Mouse (Mus musculus): ENCODE measurements at regions not wholly inside any gene's neighbourhood (a gene's known extent, or its start where the extent isn't known, plus 50 kb on each side); places are given as distances from the start of the nearest gene placed in this dataset.
"Not testable (repeated sequence)": the region's sequence is repeated elsewhere in the genome, so short reads cannot be mapped to it uniquely, and the experiment has no call there.

DNA sequence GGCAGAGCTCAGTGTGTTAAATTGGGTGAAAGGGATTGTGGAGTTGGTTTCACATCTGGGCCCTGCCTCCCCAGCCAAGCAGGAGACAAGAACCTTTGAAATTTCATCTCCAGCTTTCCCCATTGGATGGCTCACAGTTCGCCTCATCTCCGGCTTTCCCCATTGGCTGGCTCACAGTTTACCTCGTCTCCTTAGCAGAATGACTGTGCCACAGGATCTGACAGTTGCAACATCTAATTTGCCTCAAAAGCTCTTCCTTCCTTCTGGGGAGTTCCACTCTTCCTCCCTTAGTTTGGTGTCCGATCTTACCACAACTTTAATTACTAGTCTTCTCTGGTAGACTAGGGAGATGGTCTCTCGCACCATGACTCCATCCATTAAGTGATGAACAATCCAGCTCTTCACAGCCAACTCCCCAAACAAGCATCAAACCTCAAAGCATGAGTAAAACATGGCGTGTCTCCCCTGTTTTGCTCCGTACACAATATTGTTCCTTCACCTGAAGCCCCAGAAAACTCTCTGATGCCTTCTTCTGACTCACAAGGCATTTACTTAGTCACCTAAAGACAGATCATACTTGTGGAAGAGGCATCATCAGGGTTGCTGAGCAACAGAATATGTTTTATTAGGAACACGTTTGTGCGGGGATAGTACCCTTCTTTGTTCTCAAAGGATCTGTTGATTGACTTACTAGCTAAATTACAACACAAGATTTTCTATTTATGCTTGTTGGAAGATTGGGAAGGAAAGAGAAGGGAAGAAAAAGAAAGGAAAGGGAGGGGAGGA, 199.1 kb upstream of the Serp2 start:
- in situ Hi-C loops (cut with MseI, MboI) = no loop called here

DNA sequence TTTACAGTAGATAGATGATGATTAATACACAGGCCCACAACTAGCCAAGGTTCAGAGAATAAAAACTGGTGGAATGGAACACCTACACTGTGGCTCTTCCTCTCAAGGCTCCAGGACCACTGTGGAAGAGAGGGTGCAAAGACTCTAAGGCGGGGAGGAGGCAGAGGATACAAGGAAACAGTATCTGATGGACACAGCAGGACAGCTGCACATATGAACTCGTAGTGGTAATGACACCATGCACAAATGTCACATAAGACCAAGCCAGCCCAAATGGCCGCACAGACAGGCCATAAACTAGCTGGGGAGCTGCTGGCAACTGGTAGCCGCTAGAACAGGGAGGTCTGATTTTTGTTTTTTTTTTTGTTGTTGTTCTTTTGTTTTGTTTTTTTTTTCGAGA, 197.0 kb upstream of the Serp2 start:
- in situ Hi-C loops (cut with MseI, MboI) = no loop called here

DNA sequence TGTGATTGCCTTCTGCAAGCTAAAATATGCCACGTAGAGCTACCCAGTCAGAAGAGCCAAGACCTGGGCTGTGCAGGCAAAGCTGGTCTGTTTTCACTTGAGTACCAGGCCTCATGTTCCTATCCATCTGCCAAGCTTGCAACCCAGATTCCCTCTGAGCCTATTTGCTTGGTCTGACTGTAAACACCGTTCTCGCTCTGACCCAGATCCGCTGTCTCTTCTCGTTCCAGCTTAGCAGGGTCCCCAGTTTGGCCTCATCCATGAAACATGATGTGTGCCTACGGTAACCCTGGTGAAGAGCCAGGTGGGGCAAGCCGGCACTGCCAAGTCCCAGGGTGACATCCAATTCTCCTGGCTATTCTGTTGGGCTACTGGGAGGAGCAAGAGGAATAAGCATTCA, 192.5 kb upstream of the Serp2 start:
- in situ Hi-C loops (cut with MseI, MboI) = no loop called here

DNA sequence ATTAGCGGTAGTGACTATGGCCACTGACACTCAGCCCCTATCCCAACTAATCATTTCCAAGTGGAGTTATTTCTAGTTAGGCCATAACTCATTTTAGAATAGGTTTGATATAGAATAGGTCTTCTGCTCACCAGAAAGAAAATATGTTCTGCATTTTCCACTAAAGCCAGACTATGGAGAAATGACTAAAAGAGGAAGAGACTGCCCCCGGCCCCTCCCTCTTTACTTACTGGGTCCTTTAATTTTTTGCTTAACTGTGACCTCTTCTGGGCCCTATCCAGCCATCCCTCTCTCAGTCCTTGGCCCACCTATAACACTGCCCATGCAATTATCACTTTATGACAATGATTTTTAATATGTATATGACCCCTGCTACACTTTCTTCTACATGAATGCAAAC, 192.0 kb upstream of the Serp2 start:
- in situ Hi-C loops (cut with MseI, MboI) = no loop called here

DNA sequence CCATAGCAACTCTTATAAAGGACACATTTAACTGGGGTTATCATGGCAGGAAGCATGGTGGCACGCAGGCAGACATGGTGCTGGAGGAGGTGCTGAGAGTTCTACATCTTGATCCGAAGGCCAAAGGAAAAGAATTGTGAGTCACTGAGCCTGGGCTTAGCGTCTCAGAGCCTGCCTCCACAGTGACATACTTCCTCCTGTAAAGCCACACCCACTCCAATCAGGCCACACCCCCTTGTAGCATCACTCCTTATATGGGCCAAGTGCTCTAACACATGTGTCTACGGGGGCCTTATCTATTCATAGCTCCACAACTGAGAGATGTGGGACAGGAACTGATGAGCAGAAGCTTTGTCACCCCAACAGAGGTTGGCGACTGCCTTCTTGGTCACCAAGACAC, 191.1 kb upstream of the Serp2 start:
- in situ Hi-C loops (cut with MseI, MboI) = no loop called here

DNA sequence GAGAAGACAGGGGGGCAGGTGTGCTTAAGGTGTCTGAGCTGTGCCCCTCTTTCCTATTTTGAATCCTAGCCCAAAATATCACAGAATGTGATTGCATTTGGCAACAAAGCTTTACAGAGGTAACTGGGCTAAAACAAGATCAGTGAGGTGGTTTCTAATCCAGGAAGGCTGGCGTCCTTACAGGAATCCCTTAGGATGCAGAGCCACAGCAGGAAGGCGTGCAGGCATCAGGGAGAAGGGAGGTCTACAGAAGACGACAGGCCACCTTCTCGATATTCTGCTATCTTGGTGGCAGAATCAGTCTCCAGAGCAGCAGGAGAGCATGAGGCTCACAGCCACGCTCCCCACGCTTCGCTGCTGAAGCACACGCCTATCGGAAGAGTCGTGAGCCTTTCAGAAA, 189.6 kb upstream of the Serp2 start:
- in situ Hi-C loops (cut with MseI, MboI) = no loop called here

DNA sequence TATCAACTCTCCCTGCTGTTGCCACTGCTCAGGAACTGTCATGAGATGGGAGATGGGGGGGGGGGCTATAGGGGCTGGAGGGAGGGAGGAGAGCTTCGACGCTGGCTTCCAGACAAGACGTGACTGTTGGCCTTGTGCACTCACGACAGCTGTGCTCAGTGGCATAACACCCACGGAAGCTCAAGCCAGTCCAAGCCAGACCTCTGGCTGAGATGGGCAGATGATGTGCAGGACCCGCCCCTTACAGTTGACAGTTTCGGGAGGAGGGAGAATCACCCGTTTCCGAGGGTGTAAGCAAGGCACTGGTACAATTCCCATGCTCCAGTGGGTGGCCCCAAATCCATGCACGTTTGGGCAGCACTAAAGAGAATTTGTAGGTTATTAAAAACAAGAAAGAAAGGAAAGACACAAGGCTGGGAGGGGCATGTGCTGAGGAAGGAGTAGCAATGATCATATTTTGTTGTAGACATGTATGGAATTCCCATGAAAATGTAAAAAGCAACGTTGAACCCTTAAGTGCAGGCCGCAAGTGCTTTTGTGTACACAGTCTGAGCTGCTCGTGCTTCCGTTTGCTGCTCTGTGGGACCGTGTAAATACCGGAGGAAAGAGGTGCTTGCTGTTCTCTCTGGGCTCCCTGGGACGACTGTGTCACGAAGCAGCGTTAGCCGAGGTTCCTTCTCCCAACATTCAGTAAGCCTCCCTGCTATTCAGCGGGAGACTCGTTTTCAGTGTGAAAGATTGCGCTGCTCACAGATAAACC, 188.2 kb upstream of the Serp2 start:
- in situ Hi-C loops (cut with MseI, MboI) = no loop called here

DNA sequence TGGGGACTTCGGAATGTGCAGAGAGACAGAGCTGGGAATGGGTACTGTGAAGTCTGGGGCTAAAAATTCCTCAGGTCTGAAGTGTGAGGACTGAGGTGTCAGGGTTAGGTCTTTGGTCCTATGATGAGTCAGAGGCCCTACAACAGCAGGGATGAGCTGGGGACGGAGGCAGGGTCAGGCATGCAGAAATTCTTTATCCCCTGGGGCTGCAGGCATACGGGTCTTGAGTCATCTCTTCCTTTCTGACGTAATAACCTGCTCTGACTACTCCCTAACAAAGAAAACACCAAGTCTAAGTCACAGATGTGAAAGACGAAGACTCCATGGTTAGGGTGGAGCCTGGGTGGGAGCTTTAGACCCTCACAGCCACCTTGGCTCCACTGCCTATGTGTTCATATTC, 185.6 kb upstream of the Serp2 start:
- in situ Hi-C loops (cut with MseI, MboI) = no loop called here

DNA sequence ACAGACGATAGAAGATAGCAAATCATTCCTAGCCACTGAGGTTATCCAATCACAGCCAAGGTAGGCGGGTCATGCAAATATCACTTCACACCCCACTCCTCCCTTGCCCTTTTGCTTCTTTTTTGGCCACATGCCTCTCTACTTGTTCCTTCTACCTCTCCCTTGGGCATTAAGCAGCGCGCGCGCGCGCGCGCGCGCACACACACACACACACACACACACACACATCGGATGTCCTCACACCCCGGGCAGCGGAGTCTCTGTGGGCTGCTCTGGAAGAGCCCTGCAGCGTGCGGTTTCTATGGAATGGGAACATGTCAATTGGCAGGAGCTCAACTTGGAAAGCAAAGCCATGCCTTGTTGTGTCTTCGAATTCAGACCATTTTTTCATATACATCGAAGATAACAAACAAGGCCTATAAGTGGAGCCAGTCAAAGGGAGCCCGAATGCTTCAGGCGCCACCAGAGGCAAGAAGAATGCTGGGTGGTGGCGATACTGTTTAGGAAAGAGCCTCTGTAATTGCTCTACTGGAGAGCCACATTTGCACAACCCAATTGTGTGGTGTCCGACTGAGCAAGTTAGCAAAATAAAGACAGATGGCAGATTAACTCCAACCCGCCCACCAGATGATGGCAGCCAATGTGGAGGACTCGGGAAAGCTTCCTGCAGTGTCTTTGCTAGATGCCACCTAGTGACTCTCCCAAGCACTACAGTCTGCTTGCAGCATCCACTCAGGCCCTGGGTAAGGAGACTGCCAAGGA, 183.3 kb upstream of the Serp2 start:
- in situ Hi-C loops (cut with MseI, MboI) = no loop called here

DNA sequence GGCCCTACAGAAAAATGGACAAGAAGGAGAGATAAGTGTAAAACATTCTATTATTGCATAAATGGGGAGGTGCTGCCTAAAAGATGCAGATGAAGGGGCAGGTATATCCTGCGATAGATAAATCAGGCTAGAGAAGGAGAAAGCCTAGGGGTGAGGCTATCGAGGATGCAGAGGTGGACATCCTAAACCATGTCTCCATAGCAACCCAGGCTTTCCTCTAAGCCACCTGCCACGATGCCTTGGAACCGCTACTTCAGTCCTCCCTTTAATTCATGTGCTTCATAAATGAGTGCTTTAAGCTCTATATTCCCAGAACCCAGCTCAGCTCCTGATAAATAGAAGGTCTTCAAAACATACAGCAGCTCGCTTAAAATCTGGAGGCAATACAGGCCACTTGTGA, 179.3 kb upstream of the Serp2 start:
- in situ Hi-C loops (cut with MseI, MboI) = no loop called here

DNA sequence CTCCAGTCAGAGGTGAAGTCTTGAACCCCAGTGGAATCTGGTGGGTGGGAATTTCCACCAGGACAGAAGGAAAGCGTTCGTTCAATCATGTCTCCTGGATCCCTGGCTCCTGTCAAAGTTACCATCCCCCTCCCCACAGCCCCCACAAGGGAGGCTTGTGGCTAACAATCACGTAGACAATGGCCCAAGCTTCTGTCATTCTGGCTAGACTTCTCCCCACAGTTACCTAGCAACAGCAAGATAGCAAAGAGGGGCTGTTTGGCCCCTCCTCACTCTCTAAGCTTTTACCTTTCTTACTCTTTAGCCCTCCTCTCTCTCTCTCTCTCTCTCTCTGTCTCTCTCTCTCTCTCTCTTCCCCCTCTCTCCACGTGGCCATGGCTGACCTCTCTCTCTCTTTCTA, 178.4 kb upstream of the Serp2 start:
- in situ Hi-C loops (cut with MseI, MboI) = no loop called here

DNA sequence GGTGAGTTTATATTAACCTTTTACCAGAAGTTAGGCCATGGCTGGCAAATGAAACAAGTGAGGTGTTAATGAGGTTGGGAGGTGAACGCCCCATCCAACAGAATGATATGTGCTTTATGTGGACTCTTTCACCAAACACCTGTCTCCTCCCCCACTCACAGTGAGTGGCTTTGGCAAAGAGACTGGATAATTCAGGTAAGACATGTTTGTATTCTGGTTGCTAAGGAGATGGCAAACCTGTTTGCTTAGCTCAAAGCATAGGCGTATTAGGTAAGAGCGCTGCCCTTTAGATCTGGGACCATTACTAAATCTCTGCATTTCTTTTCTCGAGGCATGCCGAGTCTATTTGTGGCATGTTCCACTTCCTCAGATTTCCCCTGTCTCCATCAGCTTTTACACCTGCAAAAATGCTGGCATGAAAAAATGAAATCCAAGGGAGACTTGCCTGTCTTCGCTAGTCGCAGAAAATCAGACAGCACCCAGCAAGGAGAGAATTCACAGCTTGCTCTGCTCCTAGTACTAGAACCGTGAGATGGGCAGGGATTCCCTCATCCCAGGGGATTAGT, 176.7 kb upstream of the Serp2 start:
- in situ Hi-C loops (cut with MseI, MboI) = no loop called here

DNA sequence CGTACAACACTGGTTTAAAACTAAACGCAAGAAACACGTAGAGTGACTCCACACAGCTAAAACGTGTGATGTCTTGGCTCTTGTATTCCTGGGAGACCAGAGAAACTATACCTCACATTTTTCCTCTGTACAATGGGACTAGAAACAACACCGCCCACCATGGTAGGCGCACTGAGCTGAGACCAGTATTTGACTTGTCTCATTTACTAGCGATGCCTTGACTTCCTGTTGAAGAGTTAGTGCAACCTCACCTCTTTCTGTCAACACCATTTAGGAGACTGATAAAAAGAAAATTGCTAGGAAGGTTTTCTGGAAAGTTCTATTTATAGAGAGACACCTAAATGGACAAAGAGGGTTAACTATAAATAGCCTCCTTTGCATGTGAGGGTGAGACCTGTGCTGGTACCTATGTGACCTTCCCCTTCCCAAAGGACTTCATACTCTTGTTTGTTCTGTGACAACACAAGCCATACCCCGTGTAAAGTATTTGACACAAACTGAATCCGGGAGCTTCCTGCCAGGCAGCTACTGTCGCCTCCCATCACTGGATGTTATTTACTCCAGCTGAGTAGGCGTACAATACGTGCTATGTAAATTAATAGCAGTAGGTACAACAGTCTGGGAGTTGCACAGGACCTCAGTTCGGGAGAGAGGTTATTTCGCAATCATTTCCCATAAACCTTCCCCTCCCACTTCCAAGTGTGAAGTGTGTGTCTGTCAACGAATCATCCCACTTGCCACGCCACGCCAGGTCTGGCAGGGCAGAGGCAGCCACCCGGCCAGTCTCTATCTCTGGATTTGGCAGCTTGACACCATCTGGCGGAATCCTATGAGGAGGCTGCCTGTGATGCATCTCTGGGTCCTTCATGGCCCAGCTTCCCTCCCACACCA, 174.7 kb upstream of the Serp2 start:
- in situ Hi-C loops (cut with MseI, MboI) = no loop called here

DNA sequence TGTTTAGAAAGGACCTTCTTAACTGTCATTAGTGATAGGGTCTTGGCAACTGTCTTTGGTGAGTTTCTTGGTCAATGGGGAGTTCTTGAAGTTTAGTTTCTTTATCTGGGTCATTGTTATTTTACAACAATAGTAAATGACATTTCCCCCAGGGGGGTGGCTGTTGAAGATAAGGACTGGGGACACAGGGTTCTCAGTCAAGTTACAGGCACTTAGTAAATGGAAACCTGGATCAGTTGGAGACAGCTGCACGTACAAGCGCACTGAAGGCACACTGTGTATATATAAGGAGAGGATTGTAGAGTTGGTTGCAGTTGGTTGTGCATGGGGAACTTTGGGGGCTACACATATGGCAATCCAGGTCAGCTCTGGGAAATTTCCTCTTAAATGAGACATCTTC, 169.2 kb upstream of the Serp2 start:
- in situ Hi-C loops (cut with MseI, MboI) = no loop called here

DNA sequence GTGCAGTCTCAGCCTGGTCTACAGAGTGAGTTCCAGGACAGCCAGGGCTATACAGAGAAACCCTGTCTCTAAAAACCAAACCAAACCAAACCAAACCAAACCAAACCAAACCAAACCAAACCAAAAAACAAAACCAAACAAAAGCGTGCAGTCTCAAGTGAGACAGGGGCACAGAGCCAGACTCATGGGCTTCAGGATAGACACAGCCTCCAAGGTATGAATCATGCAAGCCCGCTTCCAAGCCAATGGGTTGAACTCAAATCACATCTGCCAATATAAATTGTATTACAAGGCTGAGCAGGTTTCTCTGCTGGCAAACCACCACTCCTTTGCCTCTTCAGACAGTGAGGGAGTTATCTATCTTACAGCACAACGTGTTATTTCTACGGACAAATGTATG, 168.5 kb upstream of the Serp2 start:
- in situ Hi-C loops (cut with MseI, MboI) = not testable (repeated sequence)

DNA sequence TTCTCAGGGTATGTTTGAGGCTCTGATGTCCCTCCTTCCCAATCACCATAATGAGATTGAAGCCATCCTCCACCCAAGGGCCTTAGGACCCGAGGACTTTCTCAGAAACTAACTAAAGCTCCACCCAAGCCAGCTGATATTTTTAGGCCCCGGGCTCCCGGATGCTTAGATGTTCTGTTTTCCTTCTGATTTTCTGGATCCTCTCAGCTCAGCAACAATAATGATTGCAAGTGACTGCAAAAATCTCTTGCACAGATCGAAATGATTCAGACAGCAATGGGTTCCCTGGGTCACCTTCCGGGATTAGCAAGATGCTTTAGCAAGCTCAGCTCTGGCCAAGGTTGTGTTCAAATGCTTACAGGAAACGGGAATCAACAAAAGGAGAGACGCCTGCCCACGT, 168.1 kb upstream of the Serp2 start:
- in situ Hi-C loops (cut with MseI, MboI) = no loop called here

DNA sequence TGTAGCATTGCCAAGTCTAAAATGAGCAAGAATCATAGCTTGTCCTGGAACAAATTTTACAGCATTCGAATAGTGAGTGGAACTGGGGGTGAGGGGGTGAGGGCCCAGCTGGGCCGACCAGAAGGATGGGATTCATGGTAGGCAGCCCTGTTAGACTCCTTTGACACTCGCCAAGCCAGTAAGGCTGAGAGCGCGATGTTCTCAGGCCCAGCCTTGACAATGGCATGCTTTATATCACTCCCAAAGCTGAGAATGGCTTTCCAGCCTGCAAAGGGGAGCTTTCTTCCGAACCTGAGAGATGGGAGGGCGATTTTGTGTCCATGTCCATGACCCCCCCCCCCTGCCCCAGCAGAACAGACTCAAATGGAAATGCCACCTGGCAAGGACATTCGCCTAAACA, 167.7 kb upstream of the Serp2 start:
- in situ Hi-C loops (cut with MseI, MboI) = no loop called here

DNA sequence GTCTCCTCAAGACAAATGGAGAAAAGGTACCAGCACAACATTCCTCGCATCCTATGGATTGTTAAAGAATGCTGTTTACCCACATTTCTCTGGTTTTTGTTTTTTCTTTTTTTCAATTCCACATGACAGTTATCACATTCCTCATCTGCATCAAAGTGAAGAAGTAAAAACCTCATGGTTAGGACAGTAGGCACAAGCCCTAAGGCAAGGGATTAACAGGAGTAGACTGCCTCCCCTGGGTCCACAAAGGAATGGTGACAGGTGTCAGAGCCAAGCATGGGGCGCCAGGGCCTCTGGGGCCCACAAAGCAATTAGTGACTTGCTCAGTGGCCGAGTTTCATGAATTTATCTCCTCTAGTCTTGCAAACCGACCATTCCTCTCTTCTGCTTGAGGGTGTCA, 166.9 kb upstream of the Serp2 start:
- in situ Hi-C loops (cut with MseI, MboI) = no loop called here

DNA sequence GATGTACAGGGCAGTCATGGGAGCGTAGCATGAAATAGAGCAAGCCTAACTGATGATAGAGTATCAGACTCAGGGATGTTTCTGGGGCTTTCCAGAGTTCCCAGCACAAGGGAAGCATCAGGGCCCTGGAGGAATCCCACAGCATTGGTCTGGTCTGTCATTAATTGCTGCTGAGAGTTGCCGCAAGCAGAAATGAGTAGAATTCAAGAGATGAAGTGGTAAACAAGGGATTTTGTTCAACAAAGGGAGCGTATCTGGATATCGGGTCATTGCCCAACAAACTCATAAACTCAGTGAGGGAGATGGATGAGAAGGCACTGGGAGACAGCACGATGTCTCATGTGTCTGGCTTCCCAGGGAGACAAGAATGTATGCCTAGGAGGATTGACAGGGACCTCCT, 165.6 kb upstream of the Serp2 start:
- in situ Hi-C loops (cut with MseI, MboI) = no loop called here

DNA sequence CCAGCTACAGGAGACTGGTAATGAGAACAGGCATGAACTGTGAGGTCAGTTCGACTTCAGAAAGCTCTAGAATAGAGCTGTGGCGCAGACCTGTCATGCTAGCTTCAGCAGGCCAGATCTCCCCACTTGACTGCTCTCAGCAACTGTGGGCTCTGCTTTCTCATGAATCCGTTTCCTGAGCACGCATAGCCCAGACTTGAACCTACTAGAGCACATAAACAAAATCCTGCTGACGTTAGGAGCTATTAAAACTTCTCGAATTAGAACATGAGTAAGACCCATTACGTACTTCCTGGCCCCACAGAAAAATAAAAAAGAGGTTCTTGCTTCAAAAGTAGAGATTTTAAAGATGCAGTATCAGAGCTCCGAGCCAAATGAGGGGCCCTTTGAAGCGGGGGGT, 165.1 kb upstream of the Serp2 start:
- in situ Hi-C loops (cut with MseI, MboI) = no loop called here

DNA sequence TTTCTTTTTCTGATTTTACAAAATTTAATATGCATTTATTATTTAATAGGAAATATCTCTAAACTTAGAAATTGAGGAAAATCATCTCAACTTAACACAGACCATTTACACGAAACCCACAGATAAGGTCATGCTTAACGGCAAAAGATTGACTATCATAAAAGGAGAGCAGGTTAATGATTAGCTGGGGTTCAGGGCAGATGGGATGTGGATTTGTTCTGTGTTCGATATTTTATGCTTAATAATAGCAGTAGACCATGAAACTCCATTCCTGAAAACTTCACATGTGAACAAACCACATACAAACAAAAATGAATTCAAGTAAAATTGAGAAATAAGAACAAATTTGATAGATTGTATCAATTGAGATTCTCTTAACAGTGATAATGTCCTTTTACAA, 160.4 kb upstream of the Serp2 start:
- in situ Hi-C loops (cut with MseI, MboI) = no loop called here

Measured in mouse trophoblast stem cell (cell line).